Mouse (Mus musculus) liver, postnatal 0 days (tissue): ENCODE data around the gene Ruvbl2. TPM values are rescaled to one million over a fixed set of nuclear protein-coding genes. Genes with fewer than 3 reads are reported as not detected.

Experiments used
- ATAC-seq: fragments of 200-750 bp; cut with Nextera tagmentation; 2 replicates; pipeline ENCODE4 v1.8.0; 2017; ENCODE audit warnings: mild to moderate bottlenecking, moderate library complexity
- DNase-seq: peaks from one replicate; pipeline ENCODE4 v3.0.0-alpha.2; 2016
- H3K27ac ChIP-seq: fragments of 300-500 bp; sonication (generic); 2 replicates; pipeline ENCODE4 v1.5.1; 2014; ENCODE audit warnings: antibody characterized with exemption, moderate library complexity, mild to moderate bottlenecking, low read depth
- H3K27me3 ChIP-seq: fragments of 300-500 bp; sonication (generic); 2 replicates; pipeline ENCODE4 v1.6.1; 2014; ENCODE audit warnings: low read length, control low read depth, mixed read lengths; ENCODE audit not compliant: insufficient read depth
- H3K36me3 ChIP-seq: fragments of 300-500 bp; sonication (generic); replicated peaks from 2 replicates; pipeline ENCODE4 v1.6.1; 2014; ENCODE audit warnings: mild to moderate bottlenecking, control low read depth, low read length, moderate library complexity, mixed read lengths; ENCODE audit not compliant: insufficient read depth
- H3K4me1 ChIP-seq: fragments of 300-500 bp; sonication (generic); 2 replicates; pipeline ENCODE4 v1.6.1; 2014; ENCODE audit warnings: antibody characterized with exemption, mild to moderate bottlenecking, control low read depth; ENCODE audit not compliant: insufficient read depth
- H3K4me2 ChIP-seq: fragments of 300-500 bp; sonication (generic); 2 replicates; pipeline ENCODE4 v1.6.1; 2014; ENCODE audit warnings: low read depth, mild to moderate bottlenecking, low read length, moderate library complexity, mixed read lengths
- H3K4me3 ChIP-seq: fragments of 300-500 bp; sonication (generic); 2 replicates; pipeline ENCODE4 v1.5.1; 2014; ENCODE audit warnings: low read depth, low read length
- H3K9ac ChIP-seq: fragments of 300-500 bp; sonication (generic); replicated peaks from 2 replicates; pipeline ENCODE4 v1.6.1; 2014; ENCODE audit warnings: mild to moderate bottlenecking, moderate library complexity
- H3K9me3 ChIP-seq: fragments of 300-500 bp; sonication (generic); 2 replicates; pipeline ENCODE4 v1.6.1; 2016; ENCODE audit warnings: mild to moderate bottlenecking, control low read depth, low read length, mixed read lengths
- CTCF ChIP-seq: sonication (generic); IDR thresholded peaks from 2 replicates; pipeline ENCODE4 v1.5.1; 2016; ENCODE audit warnings: antibody characterized with exemption, low read depth
- EP300 ChIP-seq: IDR thresholded peaks from 2 replicates; pipeline ENCODE4 v1.6.1; 2016; ENCODE audit warnings: antibody characterized with exemption, low read depth, mild to moderate bottlenecking
- WGBS: fragments of 180-500 bp; shearing (Covaris S2); extraction: QIAGEN DNeasy Blood & Tissue Kit; methylation state at CpG from one replicate; pipeline ENCODE4 v1.1.7; 2014; ENCODE audit not compliant: insufficient replicate concordance; 5-methylcytosine and 5-hydroxymethylcytosine counted together
- microRNA-seq: library from miRNA; unstranded; fragments of <30 nt; microRNA quantifications from one replicate; pipeline ENCODE4, GENCODE M21; 2016
- polyA plus RNA-seq: library from polyadenylated mRNA; unstranded; fragments of >200 nt; fragmentation: Nextera tagmentation; extraction: Ambion mirVana; gene quantifications from 2 replicates; pipeline ENCODE4 v1.2.1, GENCODE M21; 2015

The Ruvbl2 gene
- polyA plus RNA-seq, 1 experiment from 2014 or later: 36.5 TPM

GRCm38 (mm10) chr7:45372371-45372770, 65.5 kb downstream of the Ruvbl2 start:
- DNase-seq: no peak
- 72% methylated on average over 5 of the region's 5 CpGs for WGBS
- no peak for ATAC-seq
- Histone ChIP-seq H3K27ac (no peak overlapping the region), H3K9me3 (no peaks in the 10 kb centered on the region), H3K4me3 (no peak overlapping the region), H3K4me2 (no peak overlapping the region), H3K27me3 (peaks cover 26% of the 10 kb centered on the region), H3K9ac (no peak overlapping the region), H3K36me3 (peaks cover 27% of the 10 kb centered on the region), H3K4me1 (peaks cover 20% of the 10 kb centered on the region)
- no peak for TF ChIP-seq CTCF
- TF ChIP-seq EP300: no peak

Small RNAs within 50 kb of the gene (microRNA-seq; reads per million reads assigned to microRNA genes)
- gene Gm22133: not detected

Other genes starting within 250 kb of the Ruvbl2 start
- gene Ccdc155, start 233.2 kb downstream of the Ruvbl2 start, polyA plus RNA-seq: 0.06 TPM in 1 of 2 replicates, not detected in the other
- gene Dkkl1, start 225.9 kb downstream of the Ruvbl2 start, polyA plus RNA-seq: 0.95 and 1.5 TPM in 2 replicates
- 15.5 and 20.2 TPM in 2 replicates for gene Tead2, start 222.3 kb downstream of the Ruvbl2 start, polyA plus RNA-seq
- 29.8 and 31.8 TPM in 2 replicates for gene Cd37, start 199.0 kb downstream of the Ruvbl2 start, polyA plus RNA-seq
- gene Slc6a16, start 197.0 kb downstream of the Ruvbl2 start, polyA plus RNA-seq: 0.46 and 0.49 TPM in 2 replicates
- 0.32 and 0.43 TPM in 2 replicates for gene Slc6a21, start 160.6 kb downstream of the Ruvbl2 start, polyA plus RNA-seq
- 6.9 and 7.0 TPM in 2 replicates for gene Trpm4, start 104.3 kb downstream of the Ruvbl2 start, polyA plus RNA-seq
- gene Hrc, start 102.8 kb downstream of the Ruvbl2 start, polyA plus RNA-seq: 0.05 and 0.31 TPM in 2 replicates
- gene Ppfia3, start 71.1 kb downstream of the Ruvbl2 start, polyA plus RNA-seq: not detected in 2 replicates
- gene Lin7b, start 67.5 kb downstream of the Ruvbl2 start, polyA plus RNA-seq: not detected in 2 replicates
- gene Snrnp70, start 42.4 kb downstream of the Ruvbl2 start, polyA plus RNA-seq: 53.7 and 57.2 TPM in 2 replicates
- gene Kcna7, start 32.4 kb downstream of the Ruvbl2 start, polyA plus RNA-seq: 0.05 TPM in 1 of 2 replicates, not detected in the other
- 0.05 and 0.15 TPM in 2 replicates for gene Ntf5, start 24.4 kb downstream of the Ruvbl2 start, polyA plus RNA-seq
- not detected in 2 replicates for gene Lhb, start 17.3 kb downstream of the Ruvbl2 start, polyA plus RNA-seq
- gene Gys1, start 3.3 kb downstream of the Ruvbl2 start, polyA plus RNA-seq: 3.3 TPM in 2 replicates
- gene Ftl1, start 21.8 kb upstream of the Ruvbl2 start, polyA plus RNA-seq: 5,147 and 5,518 TPM in 2 replicates
- 59.6 and 60.8 TPM in 2 replicates for gene Bax, start 28.8 kb upstream of the Ruvbl2 start, polyA plus RNA-seq
- 0.22 and 0.30 TPM in 2 replicates for gene Tulp2, start 43.8 kb upstream of the Ruvbl2 start, polyA plus RNA-seq
- 0.15 and 0.33 TPM in 2 replicates for gene Gm45808, start 48.7 kb upstream of the Ruvbl2 start, polyA plus RNA-seq
- 8.4 and 9.5 TPM in 2 replicates for gene Dhdh, start 50.7 kb upstream of the Ruvbl2 start, polyA plus RNA-seq
- 91.5 and 103 TPM in 2 replicates for gene Nucb1, start 72.3 kb upstream of the Ruvbl2 start, polyA plus RNA-seq
- gene Ppp1r15a, start 88.2 kb upstream of the Ruvbl2 start, polyA plus RNA-seq: 104 and 113 TPM in 2 replicates
- gene Plekha4, start 88.2 kb upstream of the Ruvbl2 start, polyA plus RNA-seq: 0.51 and 0.91 TPM in 2 replicates
- 0.24 and 0.62 TPM in 2 replicates for gene Hsd17b14, start 116.8 kb upstream of the Ruvbl2 start, polyA plus RNA-seq
- gene Bcat2, start 132.1 kb upstream of the Ruvbl2 start, polyA plus RNA-seq: 32.3 and 38.9 TPM in 2 replicates
- 7.6 and 7.8 TPM in 2 replicates for gene Fgf21, start 177.4 kb upstream of the Ruvbl2 start, polyA plus RNA-seq
- 0.56 TPM in 1 of 2 replicates, not detected in the other for gene Fut1, start 179.2 kb upstream of the Ruvbl2 start, polyA plus RNA-seq
- 0.09 TPM in 1 of 2 replicates, not detected in the other for gene Izumo1, start 183.7 kb upstream of the Ruvbl2 start, polyA plus RNA-seq
- 3.4 and 3.6 TPM in 2 replicates for gene Rasip1, start 189.4 kb upstream of the Ruvbl2 start, polyA plus RNA-seq
- gene Mamstr, start 201.9 kb upstream of the Ruvbl2 start, polyA plus RNA-seq: 0.31 and 0.54 TPM in 2 replicates
- gene Fut2, start 228.3 kb upstream of the Ruvbl2 start, polyA plus RNA-seq: not detected in 2 replicates
- 0.07 TPM in 1 of 2 replicates, not detected in the other for gene Ntn5, start 245.9 kb upstream of the Ruvbl2 start, polyA plus RNA-seq